In genomic region chr13:84061820-84062480, GRCm38 (mm10) we compare ENCODE assay signal across 9 mouse cellular contexts.
DNase-seq lines count a peak whose midpoint lies in the region; ATAC-seq and TF ChIP-seq lines count a peak whose summit lies in the region.
"Had no signal": no experiment of that assay in that cellular context is flagged by ENCODE, and none has a peak within 500 bp of the region (broad histone marks: within the 10 kb centered on the region; RNA-seq: fewer than 3 reads in every experiment).

No protein-coding gene starts in this region.

- peak overlapping the region; percentile 62 for H3K4me2 ChIP-seq in hindbrain, embryonic 14.5 days (replicated peaks)
- peak overlapping the region; percentile 69 for H3K4me2 ChIP-seq in neural tube, embryonic 13.5 days

- no peaks in the 10 kb centered on the region for H3K79me2 ChIP-seq in heart, adult 2 months (replicated peaks; ENCODE audit: control insufficient read depth, insufficient read depth, low read length)

- H3K36me3 ChIP-seq in forebrain, embryonic 10.5 days (replicated peaks), result no peaks in the 10 kb centered on the region
- H3K36me3 ChIP-seq in hindbrain, embryonic 14.5 days (replicated peaks; ENCODE audit: control insufficient read depth, insufficient read depth), result no peaks in the 10 kb centered on the region
- H3K36me3 ChIP-seq in neural tube, embryonic 13.5 days, result no peaks in the 10 kb centered on the region
- H3K36me3 ChIP-seq in heart, adult 2 months (ENCODE audit: control insufficient read depth, insufficient read depth, low read length), result no peaks in the 10 kb centered on the region

- no peak for TF ChIP-seq CTCF in heart, adult 2 months (IDR thresholded peaks at IDR 0.05)

- H3K27ac ChIP-seq in forebrain, embryonic 10.5 days, result peak overlapping the region; percentile 91
- peak overlapping the region; percentile 99 for H3K27ac ChIP-seq in hindbrain, embryonic 14.5 days
- peak overlapping the region; percentile 99 for H3K27ac ChIP-seq in neural tube, embryonic 13.5 days (replicated peaks)
- H3K27ac ChIP-seq in heart, adult 2 months, result no peak overlapping the region

- H3K9ac ChIP-seq in hindbrain, embryonic 14.5 days, result peak overlapping the region; percentile 65
- peak overlapping the region; percentile 81 for H3K9ac ChIP-seq in neural tube, embryonic 13.5 days
- no peak overlapping the region for H3K9ac ChIP-seq in heart, adult 2 months (ENCODE audit: low read depth, low read length)

- no peaks in the 10 kb centered on the region for H3K27me3 ChIP-seq in forebrain, embryonic 10.5 days (ENCODE audit: poor library complexity, severe bottlenecking)
- H3K27me3 ChIP-seq in hindbrain, embryonic 14.5 days (ENCODE audit: control insufficient read depth, insufficient read depth, low read length), result no peaks in the 10 kb centered on the region
- H3K27me3 ChIP-seq in neural tube, embryonic 13.5 days, result no peaks in the 10 kb centered on the region
- no peaks in the 10 kb centered on the region for H3K27me3 ChIP-seq in heart, adult 2 months (ENCODE audit: control insufficient read depth, insufficient read depth, low read length)

- TF ChIP-seq EP300 in heart, adult 2 months (IDR thresholded peaks at IDR 0.05; ENCODE audit: insufficient read depth, low read depth, low read length), result no peak

- TF ChIP-seq POLR2A in heart, adult 2 months (IDR thresholded peaks at IDR 0.05; ENCODE audit: insufficient read depth, low read depth, low read length), result no peak

- H3K4me3 ChIP-seq in forebrain, embryonic 10.5 days, result peak overlapping the region; percentile 2; the same call in 1 of the 2 replicates
- peak overlapping the region; percentile 32 for H3K4me3 ChIP-seq in hindbrain, embryonic 14.5 days (replicated peaks; ENCODE audit: low read length)
- H3K4me3 ChIP-seq in neural tube, embryonic 13.5 days, result peak overlapping the region; percentile 37
- H3K4me3 ChIP-seq in heart, adult 2 months, result no peak overlapping the region

- peak; percentile 13 to 32 for DNase-seq in left cerebral cortex, postnatal 36 days (ENCODE audit: low spot score in 2 of 2)
- no peak for DNase-seq in left cerebral cortex, postnatal 10 days (ENCODE audit: extremely low spot score in 1 of 2, low spot score in 2 of 2)
- no peak for DNase-seq in forebrain, embryonic 10.5 days (ENCODE audit: extremely low spot score, low spot score)
- DNase-seq in hindbrain, embryonic 14.5 days (ENCODE audit: low spot score), result peak; percentile 50
- no peak for DNase-seq in heart, adult 2 months
- no peak for DNase-seq in heart, postnatal 36 days
- no peak for DNase-seq in urinary bladder, postnatal 4 days (ENCODE audit: low spot score in 2 of 2)
- DNase-seq: kidney, postnatal 25 days had no signal

- no peaks in the 10 kb centered on the region for H3K9me3 ChIP-seq in forebrain, embryonic 10.5 days
- H3K9me3 ChIP-seq in hindbrain, embryonic 14.5 days (ENCODE audit: control insufficient read depth, low read length), result no peaks in the 10 kb centered on the region
- no peaks in the 10 kb centered on the region for H3K9me3 ChIP-seq in neural tube, embryonic 13.5 days

- H3K4me1 ChIP-seq in forebrain, embryonic 10.5 days, result peaks cover 98% of the 10 kb centered on the region
- H3K4me1 ChIP-seq in hindbrain, embryonic 14.5 days (replicated peaks; ENCODE audit: control insufficient read depth, insufficient read depth, low read length), result peaks cover 59% of the 10 kb centered on the region
- H3K4me1 ChIP-seq in neural tube, embryonic 13.5 days (replicated peaks), result peaks cover 61% of the 10 kb centered on the region
- no peaks in the 10 kb centered on the region for H3K4me1 ChIP-seq in heart, adult 2 months (ENCODE audit: control insufficient read depth, insufficient read depth, low read length)

- ATAC-seq in hindbrain, embryonic 14.5 days (ENCODE audit: low FRiP score), result no peak
- ATAC-seq in neural tube, embryonic 13.5 days (ENCODE audit: low read depth), result no peak

- WGBS in forebrain, embryonic 10.5 days, result 52% methylated on average over 7 of the region's 7 CpGs
- WGBS in hindbrain, embryonic 14.5 days, result 25% methylated on average over 7 of the region's 7 CpGs
- 15% methylated on average over 7 of the region's 7 CpGs for WGBS in neural tube, embryonic 13.5 days
- 39% methylated on average over 7 of the region's 7 CpGs for WGBS in heart, adult 2 months

- intact Hi-C loops in left cerebral cortex, postnatal 36 days (cut with DNase I), result loop anchor here (2.0 to 10.0 kb wide), 5 partner anchors 77 to 693 kb away; no protein-coding TSS in a partner anchor
- intact Hi-C loops in left cerebral cortex, postnatal 10 days (cut with DNase I), result loop anchor here (2.0 kb wide), 1 partner anchor 325 kb away; no protein-coding TSS in a partner anchor
- intact Hi-C loops in heart, adult 2 months (cut with DNase I), result no loop called here
- intact Hi-C loops in heart, postnatal 36 days (cut with DNase I), result no loop called here

Comparison
In these comparisons a context has a peak if more than half of its experiments do, and no peak if none do; other contexts are left out.
1. DNase-seq: peak in left cerebral cortex, postnatal 36 days (2 of 2) and hindbrain, embryonic 14.5 days (single experiment); none in left cerebral cortex, postnatal 10 days (0 of 2), forebrain, embryonic 10.5 days (single experiment), heart, adult 2 months (0 of 2), heart, postnatal 36 days (0 of 2) and urinary bladder, postnatal 4 days (0 of 2).
2. intact Hi-C loops: an anchor here in left cerebral cortex, postnatal 36 days (2.0 to 10.0 kb wide) and left cerebral cortex, postnatal 10 days (2.0 kb wide); none called in heart, adult 2 months and heart, postnatal 36 days.